Mouse (Mus musculus): ENCODE results near the gene Icam5.

- no peak for TF ChIP-seq CTCF (IDR thresholded peaks at IDR 0.05)
- no peak for TF ChIP-seq POLR2A (IDR thresholded peaks at IDR 0.05; ENCODE audit: insufficient read depth, low read depth, low read length)
- TF ChIP-seq EP300 (IDR thresholded peaks at IDR 0.05; ENCODE audit: insufficient read depth, low read depth, low read length) = no peak
Measured at GRCm38 (mm10) chr9:20991587-20991986, 40.3 kb upstream of the Icam5 start.

All from heart, adult 2 months (tissue).